Mouse (Mus musculus): ENCODE data around the gene Cast. TPM values are rescaled to one million over a fixed set of nuclear protein-coding genes. Genes with fewer than 3 reads are reported as not detected.

Cast gene
- polyA plus RNA-seq, 1 experiment from 2014 or later: 54.0 TPM

GRCm38 (mm10) chr13:74743219-74743618, 65.4 kb downstream of the Cast start:
- Histone ChIP-seq H3K9me3 (replicated peaks; ENCODE audit: control insufficient read depth, low read length) (no peaks in the 10 kb centered on the region), H3K36me3 (ENCODE audit: control insufficient read depth, insufficient read depth, low read length) (no peaks in the 10 kb centered on the region), H3K27me3 (ENCODE audit: control insufficient read depth, insufficient read depth, low read length) (no peaks in the 10 kb centered on the region), H3K9ac (ENCODE audit: low read depth, low read length) (no peak overlapping the region), H3K4me3 (ENCODE audit: low read depth, low read length) (no peak overlapping the region), H3K4me1 (ENCODE audit: control insufficient read depth, insufficient read depth, low read length) (peaks cover 6% of the 10 kb centered on the region; the same call in 1 of the 2 replicates), H3K27ac (ENCODE audit: low read depth, low read length) (peak overlapping the region; percentile 73), H3K4me2 (no peak overlapping the region)
- peak; percentile 76 for ATAC-seq (replicated peaks; ENCODE audit: insufficient number of reproducible peaks, low FRiP score, low TSS enrichment)
- 42% methylated on average over 5 of the region's 5 CpGs for WGBS (ENCODE audit: insufficient replicate concordance)

GRCm38 (mm10) chr13:74736396-74736795, 72.2 kb downstream of the Cast start:
- no peak for ATAC-seq (replicated peaks; ENCODE audit: insufficient number of reproducible peaks, low FRiP score, low TSS enrichment)
- Histone ChIP-seq H3K36me3 (ENCODE audit: control insufficient read depth, insufficient read depth, low read length) (peaks cover 15% of the 10 kb centered on the region; the same call in 1 of the 2 replicates), H3K27ac (ENCODE audit: low read depth, low read length) (no peak overlapping the region; the same call in 1 of the 2 replicates)

GRCm38 (mm10) chr13:74735834-74736233, 72.8 kb downstream of the Cast start:
- Histone ChIP-seq H3K36me3 (ENCODE audit: control insufficient read depth, insufficient read depth, low read length) (peaks cover 16% of the 10 kb centered on the region; the same call in 1 of the 2 replicates), H3K4me1 (ENCODE audit: control insufficient read depth, insufficient read depth, low read length) (peaks cover 7% of the 10 kb centered on the region; the same call in 1 of the 2 replicates), H3K27me3 (ENCODE audit: control insufficient read depth, insufficient read depth, low read length) (no peaks in the 10 kb centered on the region), H3K9ac (ENCODE audit: low read depth, low read length) (no peak overlapping the region), H3K4me3 (ENCODE audit: low read depth, low read length) (no peak overlapping the region), H3K9me3 (replicated peaks; ENCODE audit: control insufficient read depth, low read length) (no peaks in the 10 kb centered on the region), H3K4me2 (no peak overlapping the region), H3K27ac (ENCODE audit: low read depth, low read length) (peak overlapping the region; percentile 29; the same call in 1 of the 2 replicates)
- WGBS (ENCODE audit: insufficient replicate concordance): 38% methylated on average over 5 of the region's 5 CpGs
- ATAC-seq (replicated peaks; ENCODE audit: insufficient number of reproducible peaks, low FRiP score, low TSS enrichment): no peak

More at GRCm38 (mm10) chr13:74736396-74736795, 72.2 kb downstream of the Cast start:
- WGBS (ENCODE audit: insufficient replicate concordance): 63% methylated on average over 2 of the region's 2 CpGs
- H3K27me3 ChIP-seq (ENCODE audit: control insufficient read depth, insufficient read depth, low read length): no peaks in the 10 kb centered on the region
- no peak overlapping the region for H3K9ac ChIP-seq (ENCODE audit: low read depth, low read length)
- no peak overlapping the region for H3K4me3 ChIP-seq (ENCODE audit: low read depth, low read length)
- no peak overlapping the region for H3K4me2 ChIP-seq
- no peaks in the 10 kb centered on the region for H3K9me3 ChIP-seq (replicated peaks; ENCODE audit: control insufficient read depth, low read length)
- peaks cover 7% of the 10 kb centered on the region; the same call in 1 of the 2 replicates for H3K4me1 ChIP-seq (ENCODE audit: control insufficient read depth, insufficient read depth, low read length)

GRCm38 (mm10) chr13:74733726-74734125, 74.9 kb downstream of the Cast start:
- no peaks in the 10 kb centered on the region for H3K9me3 ChIP-seq (replicated peaks; ENCODE audit: control insufficient read depth, low read length)
- H3K4me2 ChIP-seq: no peak overlapping the region
- H3K27ac ChIP-seq (ENCODE audit: low read depth, low read length): no peak overlapping the region
- no peaks in the 10 kb centered on the region for H3K27me3 ChIP-seq (ENCODE audit: control insufficient read depth, insufficient read depth, low read length)
- WGBS (ENCODE audit: insufficient replicate concordance): 89% methylated on average over 4 of the region's 4 CpGs
- H3K9ac ChIP-seq (ENCODE audit: low read depth, low read length): no peak overlapping the region
- H3K36me3 ChIP-seq (ENCODE audit: control insufficient read depth, insufficient read depth, low read length): peaks cover 22% of the 10 kb centered on the region
- ATAC-seq (replicated peaks; ENCODE audit: insufficient number of reproducible peaks, low FRiP score, low TSS enrichment): no peak
- H3K4me1 ChIP-seq (ENCODE audit: control insufficient read depth, insufficient read depth, low read length): peaks cover 7% of the 10 kb centered on the region; the same call in 1 of the 2 replicates
- no peak overlapping the region for H3K4me3 ChIP-seq (ENCODE audit: low read depth, low read length)

- H3K36me3 ChIP-seq (ENCODE audit: control insufficient read depth, insufficient read depth, low read length): peaks cover 15% of the 10 kb centered on the region
- ATAC-seq (replicated peaks; ENCODE audit: insufficient number of reproducible peaks, low FRiP score, low TSS enrichment): no peak
Observed at GRCm38 (mm10) chr13:74719002-74719401, 89.6 kb downstream of the Cast start.

GRCm38 (mm10) chr13:74696225-74696624, 112.4 kb downstream of the Cast start:
- Histone ChIP-seq H3K27me3 (ENCODE audit: control insufficient read depth, insufficient read depth, low read length) (no peaks in the 10 kb centered on the region), H3K36me3 (ENCODE audit: control insufficient read depth, insufficient read depth, low read length) (peaks cover 10% of the 10 kb centered on the region), H3K4me2 (no peak overlapping the region), H3K9me3 (replicated peaks; ENCODE audit: control insufficient read depth, low read length) (no peaks in the 10 kb centered on the region), H3K9ac (ENCODE audit: low read depth, low read length) (no peak overlapping the region), H3K4me3 (ENCODE audit: low read depth, low read length) (no peak overlapping the region), H3K27ac (ENCODE audit: low read depth, low read length) (no peak overlapping the region), H3K4me1 (ENCODE audit: control insufficient read depth, insufficient read depth, low read length) (no peaks in the 10 kb centered on the region)
- WGBS (ENCODE audit: insufficient replicate concordance): 57% methylated on average over 3 of the region's 3 CpGs
- ATAC-seq (replicated peaks; ENCODE audit: insufficient number of reproducible peaks, low FRiP score, low TSS enrichment): no peak

More at GRCm38 (mm10) chr13:74719002-74719401, 89.6 kb downstream of the Cast start:
- no peak overlapping the region for H3K9ac ChIP-seq (ENCODE audit: low read depth, low read length)
- H3K4me1 ChIP-seq (ENCODE audit: control insufficient read depth, insufficient read depth, low read length): no peaks in the 10 kb centered on the region
- 65% methylated on average over 2 of the region's 2 CpGs for WGBS (ENCODE audit: insufficient replicate concordance)
- no peak overlapping the region for H3K4me3 ChIP-seq (ENCODE audit: low read depth, low read length)
- H3K27ac ChIP-seq (ENCODE audit: low read depth, low read length): no peak overlapping the region
- no peaks in the 10 kb centered on the region for H3K9me3 ChIP-seq (replicated peaks; ENCODE audit: control insufficient read depth, low read length)
- H3K4me2 ChIP-seq: no peak overlapping the region
- H3K27me3 ChIP-seq (ENCODE audit: control insufficient read depth, insufficient read depth, low read length): no peaks in the 10 kb centered on the region

GRCm38 (mm10) chr13:74695497-74696193, 113.0 kb downstream of the Cast start:
- Histone ChIP-seq H3K4me3 (ENCODE audit: low read depth, low read length) (no peak overlapping the region), H3K27ac (ENCODE audit: low read depth, low read length) (no peak overlapping the region), H3K27me3 (ENCODE audit: control insufficient read depth, insufficient read depth, low read length) (no peaks in the 10 kb centered on the region), H3K36me3 (ENCODE audit: control insufficient read depth, insufficient read depth, low read length) (peaks cover 10% of the 10 kb centered on the region), H3K9ac (ENCODE audit: low read depth, low read length) (no peak overlapping the region), H3K9me3 (replicated peaks; ENCODE audit: control insufficient read depth, low read length) (no peaks in the 10 kb centered on the region), H3K4me1 (ENCODE audit: control insufficient read depth, insufficient read depth, low read length) (no peaks in the 10 kb centered on the region), H3K4me2 (no peak overlapping the region)
- no peak for ATAC-seq (replicated peaks; ENCODE audit: insufficient number of reproducible peaks, low FRiP score, low TSS enrichment)
- WGBS (ENCODE audit: insufficient replicate concordance): 85% methylated on average over 5 of the region's 5 CpGs
